In genomic region chr2:173734426-173734825, GRCm38 (mm10) we compare ENCODE assay signal across 24 mouse cellular contexts. TPM values are rescaled to one million over a fixed set of nuclear protein-coding genes. Genes with fewer than 3 reads are reported as not detected.
"Had no signal": no experiment of that assay in that cellular context is flagged by ENCODE, and none has a peak within 500 bp of the region (broad histone marks: within the 10 kb centered on the region; RNA-seq: fewer than 3 reads in every experiment).

No protein-coding gene starts in this region.

- H3K9me3 ChIP-seq: lung, embryonic 15.5 days; megakaryocyte, embryonic 14.5 days; midbrain, embryonic 13.5 days; midbrain, embryonic 15.5 days; neural tube, embryonic 12.5 days; stomach, embryonic 15.5 days had no signal

- H3K4me2 ChIP-seq: lung, embryonic 15.5 days; midbrain, embryonic 11.5 days; midbrain, embryonic 13.5 days; midbrain, embryonic 15.5 days; neural tube, embryonic 12.5 days; stomach, embryonic 15.5 days had no signal

- H3K36me3 ChIP-seq: lung, embryonic 15.5 days; midbrain, embryonic 15.5 days; stomach, embryonic 15.5 days had no signal

- DNase-seq: lung, adult 2 months; lung, postnatal 14 days; lung, postnatal 36 days; right cerebral cortex, postnatal 14 days; thymus, adult 2 months; thymus, postnatal 25 days; thymus, postnatal 4 days had no signal

- ATAC-seq: lung, postnatal 0 days; midbrain, embryonic 13.5 days; midbrain, embryonic 15.5 days had no signal

- H3K4me3 ChIP-seq: lung, embryonic 15.5 days; megakaryocyte, embryonic 14.5 days; midbrain, embryonic 13.5 days; midbrain, embryonic 15.5 days; neural tube, embryonic 12.5 days; stomach, embryonic 15.5 days had no signal

- H3K27ac ChIP-seq: lung, embryonic 15.5 days; macrophage; midbrain, embryonic 13.5 days; midbrain, embryonic 15.5 days; neural tube, embryonic 12.5 days; stomach, embryonic 15.5 days; stomach, postnatal 0 days had no signal

- H3K27me3 ChIP-seq: lung, embryonic 15.5 days; midbrain, embryonic 13.5 days; midbrain, embryonic 15.5 days; neural tube, embryonic 12.5 days; stomach, embryonic 15.5 days had no signal

- H3K9ac ChIP-seq: lung, embryonic 15.5 days; midbrain, embryonic 13.5 days; midbrain, embryonic 15.5 days; neural tube, embryonic 12.5 days; stomach, embryonic 15.5 days had no signal

RNA-seq across cellular contexts. Expression of gene 1700010B08Rik, which starts 15.2 kb away (rescaled TPM):
- total RNA-seq: megakaryocyte progenitor cell, adult 5-6 weeks; midbrain, postnatal 0 days; monocyte, adult 5-6 weeks; neutrophil, adult 5-6 weeks had no signal
- polyA plus RNA-seq: lung, adult 2 months; lung, embryonic 15.5 days; macrophage; midbrain, embryonic 11.5 days; midbrain, embryonic 13.5 days; midbrain, postnatal 0 days; neural tube, embryonic 12.5 days; neural tube, embryonic 14.5 days; spleen, adult 2 months; stomach, embryonic 15.5 days; stomach, postnatal 0 days; thymus, adult 2 months; urinary bladder, adult 2 months had no signal
